Mouse (Mus musculus): ENCODE results near the gene Strn3.
A peak's percentile ranks its signal among the peaks of the same experiment; 100 is the strongest.

The Strn3 gene

DNA sequence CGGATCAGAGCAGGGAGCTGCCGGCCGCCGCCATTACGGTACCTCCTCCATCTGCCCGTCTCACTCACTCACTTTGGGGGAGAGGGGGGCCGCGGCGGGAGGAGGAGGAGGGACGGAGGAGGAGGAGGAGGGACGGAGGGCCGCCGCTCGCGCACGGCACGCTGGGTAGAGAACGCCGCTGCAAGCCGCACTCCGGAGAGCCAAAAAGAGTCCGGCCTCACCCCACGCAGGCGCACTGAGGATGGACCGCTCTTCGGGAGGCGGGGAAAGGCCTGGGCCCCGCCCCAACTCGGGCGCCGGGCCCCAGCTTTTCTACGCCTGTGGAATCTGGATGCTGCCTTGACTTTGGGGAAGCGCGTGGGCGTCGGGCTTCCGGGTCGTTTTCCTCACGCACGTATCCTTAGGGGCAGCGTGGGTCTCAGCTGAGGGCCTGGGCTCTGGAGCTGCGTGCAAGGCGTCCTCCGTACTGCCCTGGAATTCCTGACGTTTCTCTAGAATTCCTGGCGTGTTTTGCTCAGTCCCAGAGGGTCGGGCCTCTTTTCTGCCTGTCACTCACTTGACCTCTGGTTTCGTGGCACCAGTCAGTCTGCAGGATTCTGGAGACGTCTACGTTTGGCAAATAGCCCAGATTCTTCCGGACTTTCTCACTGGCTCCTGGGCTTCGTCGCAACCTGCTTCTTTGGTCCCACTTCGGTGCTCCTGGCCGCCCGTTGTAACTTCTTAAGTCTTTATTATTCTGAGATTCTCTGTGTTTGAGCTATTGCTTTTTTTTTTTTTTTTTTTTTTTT is at the start of gene Strn3:
Gene Strn3, minus strand, starts transcription at position 53 of the 788 bp plus-strand sequence.
- peak; percentile 95 for DNase-seq (ENCODE audit: low spot score in 2 of 2)

DNA sequence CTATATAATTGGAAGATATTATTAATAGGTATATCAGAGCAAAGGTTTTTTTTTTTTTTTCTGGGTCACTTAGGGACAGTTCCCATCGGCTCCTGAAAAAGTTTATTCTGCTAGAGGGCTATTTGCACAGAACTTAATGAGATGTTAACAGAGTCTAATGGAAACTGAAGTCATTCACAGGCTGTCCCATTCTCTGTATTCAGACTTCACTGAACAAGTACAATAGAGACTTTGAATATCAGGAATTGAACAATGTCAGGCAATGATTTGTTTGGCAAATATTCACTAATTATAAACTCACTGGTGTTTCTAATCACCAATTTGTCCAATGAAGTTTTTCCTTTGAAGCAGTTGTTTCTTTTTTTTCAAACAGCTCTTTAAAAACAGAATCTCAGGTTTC is 45.1 kb upstream of the Strn3 start:
- no peak for DNase-seq (ENCODE audit: low spot score in 2 of 2)

DNA sequence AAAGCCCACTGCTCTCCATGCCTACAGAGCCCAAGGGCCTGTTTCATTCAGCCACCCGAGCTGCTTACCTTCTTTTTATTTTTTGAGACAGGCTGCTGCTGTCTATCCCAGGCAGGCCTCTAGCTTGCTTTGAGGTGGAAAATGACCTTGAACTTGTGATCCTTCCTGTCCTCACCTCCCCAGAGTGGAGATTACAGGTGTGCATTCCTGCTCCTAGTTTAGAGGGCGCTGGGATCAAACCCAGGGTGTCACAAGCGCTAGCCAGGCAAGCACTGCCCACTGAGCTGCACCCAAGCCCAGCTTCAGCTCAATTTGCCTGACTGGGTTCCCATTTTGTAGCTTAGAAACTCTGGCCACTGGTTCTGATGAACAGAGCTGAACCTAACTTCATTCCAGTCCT is 44.7 kb upstream of the Strn3 start:
- DNase-seq (ENCODE audit: low spot score in 2 of 2), result no peak

DNA sequence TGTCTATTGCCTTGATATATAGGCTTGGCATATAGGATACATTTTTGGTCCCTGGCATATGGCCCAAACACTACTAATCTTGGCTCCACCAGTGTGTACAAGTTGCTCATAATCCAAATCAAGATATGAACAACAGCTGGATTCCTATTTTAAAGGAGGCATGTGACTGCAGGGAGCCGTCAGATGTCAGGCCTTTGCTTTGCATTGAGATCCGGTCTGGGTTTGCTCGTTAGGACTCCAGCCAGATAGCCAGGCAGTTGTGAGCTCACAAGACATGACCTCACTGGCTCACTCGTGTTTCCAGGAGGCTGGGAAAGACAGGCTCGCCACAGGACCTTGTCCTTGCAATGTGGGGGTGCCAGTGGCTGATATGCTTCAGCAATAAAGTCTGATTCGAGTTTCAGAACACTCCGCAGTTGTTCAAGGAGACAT is 44.2 kb upstream of the Strn3 start:
- DNase-seq (ENCODE audit: low spot score in 2 of 2), result no peak

DNA sequence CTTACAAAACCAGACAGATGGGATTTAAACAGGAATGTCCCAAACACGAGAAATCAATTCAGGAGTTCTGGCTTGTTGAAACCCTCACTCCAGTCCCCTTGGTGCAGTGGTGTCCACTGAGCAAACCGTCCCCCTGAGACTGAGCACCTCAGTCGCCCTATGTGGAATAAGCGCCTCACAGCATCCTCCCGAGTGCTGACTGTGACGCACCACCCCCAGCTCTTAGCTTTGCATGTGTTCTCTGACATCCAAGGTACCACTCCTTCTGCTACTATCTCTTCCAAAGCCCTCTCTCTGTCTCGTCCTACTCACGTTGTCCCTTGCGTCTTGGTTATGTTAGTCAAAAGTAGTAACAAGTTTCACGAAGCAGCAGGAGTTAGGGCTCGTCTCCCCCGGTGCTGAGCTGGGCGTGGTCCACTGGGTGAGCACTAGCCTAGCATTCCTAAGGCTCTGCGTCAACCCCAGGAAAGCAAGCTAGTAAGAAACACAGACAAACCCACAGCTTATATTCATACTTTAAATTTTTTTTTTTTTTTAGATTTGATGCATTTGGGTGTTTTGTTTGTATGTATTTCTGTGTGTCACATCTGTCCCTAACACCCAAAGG is 43.0 kb upstream of the Strn3 start:
- DNase-seq (ENCODE audit: low spot score in 2 of 2), result no peak

DNA sequence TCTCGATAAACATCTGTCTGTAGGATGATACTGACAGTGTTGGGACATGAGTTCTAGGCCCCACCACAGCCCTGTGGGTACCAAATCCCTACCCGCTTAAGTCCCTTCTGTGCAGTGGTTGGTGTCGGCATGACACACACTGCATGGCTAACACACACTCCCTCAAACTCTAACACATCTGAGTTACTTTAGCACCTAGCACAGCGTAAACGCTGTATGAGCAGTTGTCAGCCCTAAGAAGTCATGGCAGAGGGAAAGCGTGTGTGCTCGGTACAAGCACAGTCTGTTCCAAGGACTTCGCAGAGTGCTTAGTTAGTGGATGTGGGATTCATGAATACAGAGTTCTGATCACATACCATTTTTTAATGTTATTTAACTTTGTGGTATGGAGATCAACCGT is 38.1 kb upstream of the Strn3 start:
- no peak for DNase-seq (ENCODE audit: low spot score in 2 of 2)

DNA sequence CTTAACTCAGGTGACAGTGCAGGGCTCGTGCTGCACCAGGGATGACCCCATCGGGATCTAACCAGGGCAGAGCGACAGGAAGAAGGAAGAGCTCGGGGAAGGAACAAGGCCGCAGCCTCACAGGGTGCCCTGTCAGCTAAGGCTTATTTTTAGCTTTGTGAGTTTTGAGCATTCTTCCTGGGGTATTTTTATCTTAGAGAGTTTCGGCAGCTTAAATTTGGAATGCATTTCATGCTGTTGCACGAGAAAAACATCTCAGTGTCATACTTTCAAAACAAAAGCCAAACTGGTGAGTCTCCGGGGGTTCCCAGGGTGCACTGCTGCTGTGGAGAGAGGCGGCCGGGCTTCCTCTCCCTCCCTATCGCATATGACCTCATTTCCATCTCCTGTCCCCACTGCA is 37.4 kb upstream of the Strn3 start:
- DNase-seq (ENCODE audit: low spot score in 2 of 2), result no peak

DNA sequence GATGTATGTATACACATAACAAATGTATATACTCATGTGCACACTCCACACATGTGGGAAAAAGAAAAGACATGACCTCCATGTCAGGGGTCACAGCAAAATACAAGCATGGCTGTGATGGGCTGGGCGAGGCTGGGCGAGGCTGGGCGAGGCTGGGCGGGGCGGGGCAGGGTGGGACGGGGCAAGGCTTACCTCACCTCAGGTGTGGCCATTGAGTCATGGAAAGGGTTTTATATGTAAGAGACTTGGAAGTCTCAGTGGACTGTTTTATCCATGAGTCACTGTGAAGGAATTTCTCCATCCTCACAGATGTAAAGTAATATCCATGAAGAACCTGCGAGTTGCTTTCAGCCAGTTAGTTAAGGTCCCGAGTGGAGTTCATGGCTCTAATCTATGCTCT is 30.1 kb upstream of the Strn3 start:
- DNase-seq (ENCODE audit: low spot score in 2 of 2), result no peak

DNA sequence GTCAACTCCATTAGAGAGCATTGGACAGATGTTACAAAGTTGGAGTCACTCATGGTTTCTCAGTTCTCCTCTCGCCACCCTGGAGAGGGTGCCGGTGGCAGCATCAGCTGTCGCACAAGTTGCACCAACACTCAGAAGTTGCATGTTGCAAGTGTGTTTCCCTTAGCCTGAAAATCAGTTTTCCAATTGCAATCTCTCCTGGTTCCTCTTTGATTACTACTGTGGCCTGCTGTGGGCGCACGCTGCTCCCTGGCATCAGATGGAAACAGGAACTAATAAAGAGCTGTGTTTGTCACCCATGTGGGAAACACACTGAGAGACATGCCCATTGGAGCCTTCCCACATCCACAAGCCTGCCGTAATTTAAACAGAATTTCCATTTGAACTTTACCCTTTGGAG is 26.9 kb upstream of the Strn3 start:
- no peak for DNase-seq (ENCODE audit: low spot score in 2 of 2)

DNA sequence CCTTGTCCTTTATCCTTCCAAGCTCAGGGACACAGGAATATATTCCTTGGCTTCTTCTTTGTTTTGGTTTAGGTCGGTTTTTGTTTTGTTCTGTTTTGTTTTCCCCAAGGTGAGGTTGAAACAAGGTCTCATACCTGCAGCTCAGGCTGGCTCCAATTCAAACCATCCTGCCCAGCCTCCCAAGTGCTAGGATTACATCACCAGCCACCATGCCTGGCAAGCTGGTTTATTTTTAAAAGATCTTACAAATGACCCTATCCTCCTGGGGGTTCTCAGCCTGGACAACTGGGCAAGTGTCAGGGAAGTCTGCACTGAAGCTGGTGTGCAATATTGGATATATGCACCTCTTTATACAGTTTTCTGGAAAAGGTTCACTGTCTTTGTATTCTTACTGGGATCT is 21.0 kb upstream of the Strn3 start:
- no peak for DNase-seq (ENCODE audit: low spot score in 2 of 2)

DNA sequence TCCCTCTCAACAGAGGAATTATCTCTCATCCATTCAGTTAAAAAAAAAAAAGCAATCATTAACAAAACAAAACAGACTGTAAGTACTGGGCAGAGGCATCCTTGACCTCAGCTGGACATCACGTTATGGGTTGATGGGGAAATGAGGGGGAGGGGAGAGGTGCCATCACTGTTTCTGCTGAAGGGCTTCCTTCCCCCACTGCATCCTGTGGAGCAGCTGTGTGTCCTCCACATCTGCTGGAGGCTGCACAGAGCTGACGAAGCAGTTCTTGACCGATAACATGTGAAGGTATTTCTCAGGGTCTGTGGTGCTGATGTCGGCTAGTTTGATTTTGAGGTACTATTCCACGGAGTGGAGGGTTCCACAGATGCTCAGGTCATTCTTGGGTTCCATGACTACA is 18.5 kb upstream of the Strn3 start:
- no peak for DNase-seq (ENCODE audit: low spot score in 2 of 2)

DNA sequence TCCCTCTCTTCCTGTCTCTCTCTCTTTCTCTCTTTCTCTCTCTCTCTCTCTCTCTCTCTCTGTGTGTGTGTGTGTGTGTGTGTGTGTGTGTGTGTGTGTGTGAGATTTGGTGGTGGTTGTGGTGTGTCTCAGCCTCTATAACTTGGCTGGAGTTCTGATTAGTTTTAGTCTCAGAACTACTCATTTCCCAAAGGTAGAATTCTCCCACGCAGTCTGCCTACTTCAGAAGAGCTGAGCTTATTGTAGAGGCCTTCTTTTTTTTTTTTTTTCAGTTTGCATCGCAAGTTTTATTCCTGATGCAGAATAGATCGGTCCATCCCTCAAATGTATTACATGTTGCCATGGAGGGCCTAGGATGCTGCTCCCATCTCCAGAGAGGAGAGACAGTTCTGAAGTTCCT is 18.0 kb upstream of the Strn3 start:
- DNase-seq (ENCODE audit: low spot score in 2 of 2), result no peak

DNA sequence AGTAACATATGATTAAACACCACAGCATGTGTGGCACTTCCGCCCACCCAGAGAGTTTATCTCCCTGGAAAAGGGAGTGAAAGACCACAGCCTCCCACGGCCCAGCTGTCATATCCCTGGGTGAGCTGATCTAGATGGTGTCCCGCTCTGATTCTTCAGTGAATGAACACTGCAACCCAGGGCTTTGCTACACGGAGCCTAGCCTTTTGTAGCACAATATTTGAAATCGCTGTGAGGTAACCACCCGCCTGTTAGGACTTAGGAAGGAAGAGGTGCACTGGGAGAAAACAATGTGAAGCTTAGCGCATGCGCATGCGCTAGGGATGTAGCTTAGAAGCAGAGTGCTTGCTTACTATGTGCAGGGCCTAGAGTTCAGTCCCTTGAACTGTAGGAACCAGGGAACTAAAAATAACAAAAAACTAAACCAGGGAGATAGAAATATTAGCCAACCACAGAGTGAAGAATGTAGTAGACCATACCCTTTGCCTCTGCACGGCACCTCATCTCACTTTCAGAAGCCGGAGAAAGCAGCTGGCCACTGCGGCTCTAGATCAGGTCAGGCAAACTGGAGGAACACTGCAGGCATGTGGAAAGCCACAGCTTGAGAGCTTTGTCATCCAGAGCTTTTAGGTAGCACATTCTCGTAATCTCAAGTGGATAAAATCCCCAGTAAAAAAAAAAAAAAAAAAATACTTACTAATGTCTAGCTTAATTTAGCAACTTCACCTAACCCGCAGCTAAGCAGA is 17.4 kb upstream of the Strn3 start:
- peak; percentile 38 to 45 for DNase-seq (ENCODE audit: low spot score in 2 of 2)

DNA sequence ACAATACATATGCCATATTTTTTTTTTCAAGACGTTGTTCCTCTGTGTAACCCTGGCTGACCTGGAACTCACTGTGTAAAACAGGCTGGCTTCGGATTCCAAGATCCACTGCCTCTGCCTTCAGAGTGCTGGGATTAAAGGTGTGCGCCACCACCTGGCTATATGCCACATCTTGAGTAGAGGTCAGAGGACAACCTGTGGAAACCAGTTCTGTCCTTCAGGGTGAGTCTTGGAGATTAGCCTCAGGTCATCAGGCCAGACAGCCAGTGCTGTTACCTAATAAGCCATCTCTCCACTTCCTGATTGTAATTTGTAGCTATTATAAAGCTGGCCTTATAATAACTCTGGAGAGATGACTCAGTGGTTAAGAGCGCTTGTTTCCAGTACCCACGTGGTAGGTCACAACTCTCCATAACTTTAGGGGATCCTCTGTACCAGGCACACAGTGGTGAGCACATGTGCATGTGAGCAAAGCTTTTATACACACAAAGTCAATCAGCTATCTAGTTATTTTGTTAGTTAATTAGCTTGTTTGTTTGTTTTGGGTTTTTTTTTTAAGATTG is 15.1 kb upstream of the Strn3 start:
- no peak for DNase-seq (ENCODE audit: low spot score in 2 of 2)

DNA sequence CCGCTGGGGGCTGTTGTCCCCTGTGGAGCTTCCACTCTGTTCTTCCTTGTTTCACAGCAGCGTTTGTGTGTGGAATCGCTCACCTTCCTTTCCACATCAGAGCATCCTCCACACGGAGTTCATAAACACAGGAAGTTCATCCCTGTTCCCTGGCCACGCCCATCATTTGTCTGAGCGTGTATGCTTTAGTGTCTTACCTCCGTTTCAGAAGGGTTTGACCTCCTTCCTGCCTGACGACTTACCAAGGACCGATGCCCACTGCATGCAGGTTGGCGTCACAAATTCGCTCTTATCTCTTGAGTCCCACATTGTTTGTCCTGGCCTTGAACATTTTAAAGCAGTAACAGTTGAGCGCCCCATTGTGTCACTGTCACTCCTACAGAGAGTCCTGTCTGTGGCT is 14.1 kb upstream of the Strn3 start:
- DNase-seq (ENCODE audit: low spot score in 2 of 2), result no peak

DNA sequence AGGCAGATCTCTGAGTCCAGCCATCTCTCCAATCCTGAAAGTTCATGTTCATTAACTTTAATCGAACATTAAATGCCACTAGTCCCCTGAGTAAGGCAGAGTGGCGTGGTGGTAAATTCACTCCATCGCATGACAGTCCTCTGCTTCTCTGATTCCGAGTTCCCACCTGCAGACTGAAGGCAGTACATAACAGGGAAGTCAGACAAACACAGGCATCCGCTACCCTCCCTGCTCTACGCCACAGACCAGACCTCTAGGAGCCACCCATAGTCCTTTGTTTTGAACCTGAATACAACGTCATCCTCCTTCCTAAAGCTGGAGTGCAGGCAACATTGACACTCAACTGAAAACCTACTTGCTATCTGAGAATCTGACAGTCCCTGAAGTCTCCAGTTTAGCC is 12.9 kb upstream of the Strn3 start:
- no peak for DNase-seq (ENCODE audit: low spot score in 2 of 2)

DNA sequence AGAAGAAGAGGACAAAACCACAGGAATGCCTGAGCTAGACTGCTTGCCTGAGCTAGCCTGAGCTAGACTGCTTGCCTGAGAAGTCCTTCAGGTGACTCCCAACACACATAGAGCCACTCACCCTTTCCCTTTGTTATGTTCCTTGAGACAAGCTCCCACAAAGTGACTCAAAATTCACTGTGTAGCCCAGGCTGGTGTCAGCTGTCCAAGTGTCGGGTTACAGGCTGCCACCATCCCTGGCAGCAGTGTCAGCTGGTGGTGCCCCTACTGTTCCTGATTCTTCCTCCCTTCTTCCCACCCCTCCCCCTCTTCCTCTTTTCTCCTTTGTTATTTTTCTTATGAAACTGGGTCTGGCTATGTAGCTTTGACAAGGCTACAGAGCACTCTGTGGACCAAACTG is 12.2 kb upstream of the Strn3 start:
- no peak for DNase-seq (ENCODE audit: low spot score in 2 of 2)

DNA sequence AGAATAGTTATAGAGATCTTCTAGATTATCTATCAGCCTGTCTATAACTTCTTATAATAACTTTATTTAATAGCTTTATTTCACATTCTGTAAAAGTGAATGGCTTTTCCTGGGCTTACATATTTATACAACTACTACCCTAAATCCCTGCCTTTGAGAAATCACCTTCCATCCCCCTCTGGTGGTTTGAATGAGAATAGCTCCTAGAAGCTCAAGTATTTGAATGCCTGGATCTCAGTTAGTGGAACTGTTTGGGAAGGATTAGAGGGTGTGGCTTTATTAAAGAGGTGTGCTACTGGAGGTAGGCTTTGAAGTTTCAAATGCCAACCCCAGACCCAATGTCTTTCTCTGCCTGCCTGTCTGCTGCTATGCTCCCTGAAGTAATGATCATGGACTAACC is 10.0 kb upstream of the Strn3 start:
- no peak for DNase-seq (ENCODE audit: low spot score in 2 of 2)

DNA sequence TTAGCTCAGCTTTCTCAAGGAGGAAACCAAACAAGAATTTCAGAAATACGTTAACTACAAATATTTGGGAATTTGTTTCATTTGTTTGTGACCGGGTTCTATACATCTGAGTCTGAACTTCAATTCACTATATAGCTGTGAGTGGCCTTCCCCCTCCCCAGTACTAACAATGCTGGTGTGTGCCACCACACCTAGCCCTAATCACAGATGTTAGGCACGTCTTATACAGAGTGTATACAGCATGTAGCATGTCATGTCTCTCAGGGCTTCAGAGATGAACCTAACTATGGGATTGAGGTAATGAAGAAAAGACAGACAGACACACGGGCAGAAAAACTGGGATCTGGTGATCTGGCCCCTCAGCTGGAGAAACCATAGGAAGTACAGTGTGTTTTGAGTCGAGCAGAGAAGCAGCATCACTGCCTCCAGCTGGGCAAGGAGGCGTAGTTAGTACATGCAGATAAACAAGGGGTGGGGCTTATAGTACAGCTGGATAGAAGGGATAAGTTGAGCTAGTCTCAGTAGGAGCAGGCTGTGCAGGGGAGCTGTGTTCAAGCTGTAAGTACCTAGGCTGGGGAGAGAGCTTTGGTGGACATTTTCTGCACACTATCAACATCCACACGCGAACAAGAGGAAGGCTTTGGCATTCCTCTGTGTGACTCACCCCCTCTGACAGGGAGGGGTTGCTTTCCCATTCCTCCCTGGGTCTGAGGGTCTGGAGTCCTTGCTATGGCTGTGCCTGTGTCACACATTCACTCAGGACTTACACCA is 8.1 kb upstream of the Strn3 start:
- DNase-seq (ENCODE audit: low spot score in 2 of 2), result no peak

DNA sequence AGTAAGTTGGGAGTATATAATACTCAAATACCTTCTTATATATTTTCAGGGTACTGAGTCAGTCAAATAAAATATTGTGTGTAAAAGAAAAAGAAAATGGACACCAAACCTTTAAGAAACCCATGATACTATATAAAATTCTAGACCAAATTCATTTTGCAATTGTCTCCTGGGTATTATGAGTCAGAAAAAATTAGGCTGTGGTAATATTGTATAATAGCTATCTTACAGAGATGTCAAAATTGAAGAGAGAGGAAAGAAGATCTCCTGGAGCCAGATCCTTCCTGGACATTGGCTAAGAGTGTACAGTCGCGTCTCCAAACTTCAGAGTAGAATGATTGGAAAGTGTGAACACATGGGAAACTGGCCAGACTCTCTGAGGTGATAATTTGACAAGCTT is 4.5 kb upstream of the Strn3 start:
- no peak for DNase-seq (ENCODE audit: low spot score in 2 of 2)

DNA sequence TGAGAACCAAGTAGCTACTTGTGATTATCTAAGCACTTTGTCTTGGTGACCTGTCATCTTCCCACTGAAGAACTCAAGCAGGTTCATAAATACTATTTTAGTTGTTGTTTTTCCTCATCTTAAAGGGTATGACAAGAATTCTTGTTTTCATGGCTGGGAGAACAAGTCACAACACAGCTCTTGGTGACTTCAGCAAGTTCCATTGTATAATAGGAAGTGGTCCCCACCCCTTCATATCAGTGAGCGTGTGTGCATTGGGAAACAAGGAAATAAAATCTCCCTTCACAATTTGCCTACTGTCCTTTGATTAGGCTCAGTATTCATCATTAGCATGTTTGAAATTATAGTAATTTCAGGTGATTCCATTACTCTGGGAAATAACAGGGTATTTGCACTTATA is 3.3 kb upstream of the Strn3 start:
- no peak for DNase-seq (ENCODE audit: low spot score in 2 of 2)

DNA sequence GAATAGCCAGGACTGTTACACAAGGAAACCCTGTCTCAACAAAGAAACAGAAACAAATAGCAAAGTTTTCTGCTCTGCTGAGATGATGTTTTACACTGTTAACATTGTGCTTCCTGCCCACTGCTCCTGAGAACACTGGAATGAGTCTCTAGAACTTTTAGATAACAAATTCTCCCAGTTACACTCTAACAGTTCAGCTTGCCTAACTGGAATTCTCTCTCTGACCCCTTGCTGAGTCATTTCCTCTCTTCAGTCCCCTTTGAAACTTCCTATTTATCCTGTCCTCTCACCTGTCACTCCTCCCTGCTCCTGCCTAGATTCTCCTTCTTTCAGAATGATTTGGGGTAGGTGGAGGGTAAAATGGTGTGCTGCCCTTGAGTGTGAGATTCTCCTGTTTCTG is 2.4 kb upstream of the Strn3 start:
- no peak for DNase-seq (ENCODE audit: low spot score in 2 of 2)
